Mouse (Mus musculus): ENCODE data around the gene Arl2. TPM values are rescaled to one million over a fixed set of nuclear protein-coding genes. Genes with fewer than 3 reads are reported as not detected.
A peak's percentile ranks its signal among the peaks of the same experiment; 100 is the strongest.

The Arl2 gene
- 97.0 and 112 TPM in 2 replicates for polyA plus RNA-seq (2016; fragmentation: Nextera tagmentation; extraction: Ambion mirVana)

GRCm38 (mm10) chr19:6141394-6141749 is at the start of gene Arl2:
Gene Arl2, minus strand, starts transcription at chr19:6141548.
- H3K27me3 ChIP-seq (ENCODE audit: low read depth, poor library complexity, severe bottlenecking): no peaks in the 10 kb centered on the region
- peaks cover 19% of the 10 kb centered on the region for H3K4me1 ChIP-seq
- no peak for DNase-seq (ENCODE audit: low spot score)
- H3K27ac ChIP-seq: peak within 1 kb of the TSS; percentile 98
- peaks cover 17% of the 10 kb centered on the region for H3K36me3 ChIP-seq
- WGBS: under 1% methylated on average over 15 of the region's 15 CpGs
- no peaks in the 10 kb centered on the region for H3K9me3 ChIP-seq (replicated peaks)
- H3K4me3 ChIP-seq: peak within 1 kb of the TSS; percentile 71

- H3K27ac ChIP-seq: no peak within 1 kb of the TSS
Measured at GRCm38 (mm10) chr19:6184131-6184530, 42.8 kb upstream of the Arl2 start, which contains the start of gene Majin. Gene Majin, plus strand, starts transcription at chr19:6184388.

GRCm38 (mm10) chr19:6182534-6182933 is 41.2 kb upstream of the Arl2 start:
- Histone ChIP-seq H3K4me1 (peaks cover 4% of the 10 kb centered on the region; the same call in 1 of the 2 replicates), H3K27me3 (ENCODE audit: low read depth, poor library complexity, severe bottlenecking) (no peaks in the 10 kb centered on the region), H3K27ac (no peak overlapping the region), H3K9me3 (replicated peaks) (no peaks in the 10 kb centered on the region), H3K4me3 (no peak overlapping the region), H3K36me3 (no peaks in the 10 kb centered on the region)
- DNase-seq (ENCODE audit: low spot score): no peak
- WGBS: 11% methylated on average over 3 of the region's 3 CpGs

More at GRCm38 (mm10) chr19:6184131-6184530, 42.8 kb upstream of the Arl2 start, which contains the start of gene Majin:
- H3K36me3 ChIP-seq: no peaks in the 10 kb centered on the region
- WGBS: 84% methylated on average over 23 of the region's 23 CpGs
- no peaks in the 10 kb centered on the region for H3K27me3 ChIP-seq (ENCODE audit: low read depth, poor library complexity, severe bottlenecking)
- H3K9me3 ChIP-seq (replicated peaks): no peaks in the 10 kb centered on the region
- H3K4me1 ChIP-seq: peaks cover 4% of the 10 kb centered on the region; the same call in 1 of the 2 replicates
- H3K4me3 ChIP-seq: no peak within 1 kb of the TSS
- DNase-seq (ENCODE audit: low spot score): no peak

GRCm38 (mm10) chr19:6181629-6182028 is 40.3 kb upstream of the Arl2 start:
- peaks cover 4% of the 10 kb centered on the region; the same call in 1 of the 2 replicates for H3K4me1 ChIP-seq
- H3K9me3 ChIP-seq (replicated peaks): no peaks in the 10 kb centered on the region
- 21% methylated on average over 5 of the region's 5 CpGs for whole genome bisulfite sequencing
- no peak overlapping the region for H3K27ac ChIP-seq
- H3K27me3 ChIP-seq (ENCODE audit: low read depth, poor library complexity, severe bottlenecking): no peaks in the 10 kb centered on the region
- no peaks in the 10 kb centered on the region for H3K36me3 ChIP-seq
- no peak overlapping the region for H3K4me3 ChIP-seq
- peak; percentile 59 for DNase-seq (ENCODE audit: low spot score)

- peaks cover 4% of the 10 kb centered on the region; the same call in 1 of the 2 replicates for H3K4me1 ChIP-seq
- no peaks in the 10 kb centered on the region for H3K27me3 ChIP-seq (ENCODE audit: low read depth, poor library complexity, severe bottlenecking)
- H3K4me3 ChIP-seq: no peak overlapping the region
- no peaks in the 10 kb centered on the region for H3K9me3 ChIP-seq (replicated peaks)
- 94% methylated on average over 6 of the region's 6 CpGs for WGBS
- no peak for DNase-seq (ENCODE audit: low spot score)
- H3K36me3 ChIP-seq: no peaks in the 10 kb centered on the region
- H3K27ac ChIP-seq: no peak overlapping the region
Measured at GRCm38 (mm10) chr19:6178775-6179174, 37.4 kb upstream of the Arl2 start.

GRCm38 (mm10) chr19:6174771-6175170 is 33.4 kb upstream of the Arl2 start:
- Histone ChIP-seq H3K9me3 (replicated peaks) (no peaks in the 10 kb centered on the region), H3K4me1 (no peaks in the 10 kb centered on the region), H3K27ac (no peak overlapping the region), H3K36me3 (no peaks in the 10 kb centered on the region), H3K27me3 (ENCODE audit: low read depth, poor library complexity, severe bottlenecking) (no peaks in the 10 kb centered on the region), H3K4me3 (no peak overlapping the region)
- DNase-seq (ENCODE audit: low spot score): no peak
- 37% methylated on average over 5 of the region's 5 CpGs for WGBS

GRCm38 (mm10) chr19:6171215-6171614 is 29.9 kb upstream of the Arl2 start:
- H3K36me3 ChIP-seq: no peaks in the 10 kb centered on the region
- H3K9me3 ChIP-seq (replicated peaks): no peaks in the 10 kb centered on the region
- no peaks in the 10 kb centered on the region for H3K4me1 ChIP-seq
- no peak overlapping the region for H3K27ac ChIP-seq
- no peaks in the 10 kb centered on the region for H3K27me3 ChIP-seq (ENCODE audit: low read depth, poor library complexity, severe bottlenecking)
- H3K4me3 ChIP-seq: no peak overlapping the region
- 86% methylated on average over 8 of the region's 8 CpGs for WGBS
- DNase-seq (ENCODE audit: low spot score): no peak

- Histone ChIP-seq H3K27ac (no peak overlapping the region), H3K36me3 (no peaks in the 10 kb centered on the region), H3K27me3 (ENCODE audit: low read depth, poor library complexity, severe bottlenecking) (no peaks in the 10 kb centered on the region), H3K9me3 (replicated peaks) (no peaks in the 10 kb centered on the region), H3K4me3 (no peak overlapping the region), H3K4me1 (0 out of 2 replicates have a peak, but pooled peaks cover 3% of the 10 kb centered on the region)
- WGBS: 79% methylated on average over 4 of the region's 4 CpGs
- DNase-seq (ENCODE audit: low spot score): no peak
Measured at GRCm38 (mm10) chr19:6166750-6167149, 25.4 kb upstream of the Arl2 start.

- WGBS: 81% methylated on average over 10 of the region's 10 CpGs
- Histone ChIP-seq H3K4me3 (no peak overlapping the region), H3K27me3 (ENCODE audit: low read depth, poor library complexity, severe bottlenecking) (no peaks in the 10 kb centered on the region), H3K9me3 (replicated peaks) (no peaks in the 10 kb centered on the region), H3K27ac (no peak overlapping the region), H3K4me1 (0 out of 2 replicates have a peak, but pooled peaks cover 3% of the 10 kb centered on the region), H3K36me3 (no peaks in the 10 kb centered on the region)
- no peak for DNase-seq (ENCODE audit: low spot score)
Measured at GRCm38 (mm10) chr19:6163872-6164547, 22.7 kb upstream of the Arl2 start.

GRCm38 (mm10) chr19:6157220-6157619 is 15.9 kb upstream of the Arl2 start:
- 75% methylated on average over 6 of the region's 6 CpGs for WGBS
- DNase-seq (ENCODE audit: low spot score): no peak

GRCm38 (mm10) chr19:6156372-6156771 is 15.0 kb upstream of the Arl2 start:
- no peaks in the 10 kb centered on the region for H3K27me3 ChIP-seq (ENCODE audit: low read depth, poor library complexity, severe bottlenecking)
- no peak overlapping the region for H3K27ac ChIP-seq
- no peak for DNase-seq (ENCODE audit: low spot score)
- WGBS: 68% methylated on average over 8 of the region's 8 CpGs
- no peaks in the 10 kb centered on the region for H3K9me3 ChIP-seq (replicated peaks)
- no peaks in the 10 kb centered on the region for H3K36me3 ChIP-seq
- H3K4me3 ChIP-seq: no peak overlapping the region
- H3K4me1 ChIP-seq: no peaks in the 10 kb centered on the region

More at GRCm38 (mm10) chr19:6157220-6157619, 15.9 kb upstream of the Arl2 start:
- H3K4me1 ChIP-seq: no peaks in the 10 kb centered on the region
- H3K9me3 ChIP-seq (replicated peaks): no peaks in the 10 kb centered on the region
- H3K27ac ChIP-seq: no peak overlapping the region
- no peaks in the 10 kb centered on the region for H3K27me3 ChIP-seq (ENCODE audit: low read depth, poor library complexity, severe bottlenecking)
- H3K36me3 ChIP-seq: no peaks in the 10 kb centered on the region
- no peak overlapping the region for H3K4me3 ChIP-seq

- no peaks in the 10 kb centered on the region for H3K4me1 ChIP-seq
- no peaks in the 10 kb centered on the region for H3K27me3 ChIP-seq (ENCODE audit: low read depth, poor library complexity, severe bottlenecking)
- no peak overlapping the region for H3K4me3 ChIP-seq
- DNase-seq (ENCODE audit: low spot score): no peak
- no peaks in the 10 kb centered on the region for H3K9me3 ChIP-seq (replicated peaks)
- 87% methylated on average over 9 of the region's 9 CpGs for WGBS
- H3K27ac ChIP-seq: no peak overlapping the region
- no peaks in the 10 kb centered on the region for H3K36me3 ChIP-seq
Measured at GRCm38 (mm10) chr19:6155174-6155573, 13.8 kb upstream of the Arl2 start.

GRCm38 (mm10) chr19:6144842-6145241 is 3.5 kb upstream of the Arl2 start:
- DNase-seq (ENCODE audit: low spot score): no peak
- Histone ChIP-seq H3K27ac (no peak overlapping the region), H3K4me1 (peaks cover 14% of the 10 kb centered on the region), H3K36me3 (no peaks in the 10 kb centered on the region), H3K4me3 (no peak overlapping the region), H3K27me3 (ENCODE audit: low read depth, poor library complexity, severe bottlenecking) (no peaks in the 10 kb centered on the region), H3K9me3 (replicated peaks) (no peaks in the 10 kb centered on the region)
- 79% methylated on average over 5 of the region's 5 CpGs for WGBS
